Mouse (Mus musculus) left cerebral cortex, adult 11 months (tissue): ENCODE measurements at regions not wholly inside any gene's neighbourhood (a gene's known extent, or its start where the extent isn't known, plus 50 kb on each side); places are given as distances from the start of the nearest gene placed in this dataset.
A peak's percentile ranks its signal among the peaks of the same experiment; 100 is the strongest.

Experiments used
- DNase-seq: peaks from one replicate; pipeline ENCODE4 v3.0.0; 2022; ENCODE audit warnings: low spot score

GRCm38 (mm10) chr15:51565543-51565942, 2319.2 kb upstream of the Gm7489 start:
- DNase-seq, result no peak

GRCm38 (mm10) chr15:51570631-51571030, 2314.1 kb upstream of the Gm7489 start:
- no peak for DNase-seq

GRCm38 (mm10) chr15:51574538-51575105, 2310.1 kb upstream of the Gm7489 start:
- no peak for DNase-seq

- DNase-seq, result no peak
Observed at GRCm38 (mm10) chr15:51583636-51584035, 2301.1 kb upstream of the Gm7489 start.

GRCm38 (mm10) chr15:51586146-51586545, 2298.6 kb upstream of the Gm7489 start:
- DNase-seq, result no peak

GRCm38 (mm10) chr15:51591406-51592068, 2293.2 kb upstream of the Gm7489 start:
- DNase-seq, result no peak

- no peak for DNase-seq
Observed at GRCm38 (mm10) chr15:51592069-51592435, 2292.7 kb upstream of the Gm7489 start.

- DNase-seq, result no peak
Observed at GRCm38 (mm10) chr15:51592511-51593498, 2291.9 kb upstream of the Gm7489 start.

- no peak for DNase-seq
Observed at GRCm38 (mm10) chr15:51594060-51594459, 2290.6 kb upstream of the Gm7489 start.

GRCm38 (mm10) chr15:51595655-51596054, 2289.1 kb upstream of the Gm7489 start:
- peak; percentile 24 for DNase-seq

- DNase-seq, result no peak
Observed at GRCm38 (mm10) chr15:51597841-51598240, 2286.9 kb upstream of the Gm7489 start.

GRCm38 (mm10) chr15:51601128-51601855, 2283.4 kb upstream of the Gm7489 start:
- no peak for DNase-seq

GRCm38 (mm10) chr15:51621455-51621854, 2263.3 kb upstream of the Gm7489 start:
- DNase-seq, result no peak

- no peak for DNase-seq
Observed at GRCm38 (mm10) chr15:51627463-51627862, 2257.2 kb upstream of the Gm7489 start.

GRCm38 (mm10) chr15:51628518-51628917, 2256.2 kb upstream of the Gm7489 start:
- no peak for DNase-seq

GRCm38 (mm10) chr15:51631881-51632280, 2252.8 kb upstream of the Gm7489 start:
- DNase-seq, result no peak

- DNase-seq, result no peak
Observed at GRCm38 (mm10) chr15:51633068-51633467, 2251.6 kb upstream of the Gm7489 start.

GRCm38 (mm10) chr15:51634726-51635125, 2250.0 kb upstream of the Gm7489 start:
- DNase-seq, result no peak

- DNase-seq, result no peak
Observed at GRCm38 (mm10) chr15:51635129-51635920, 2249.4 kb upstream of the Gm7489 start.

GRCm38 (mm10) chr15:51637570-51637969, 2247.1 kb upstream of the Gm7489 start:
- DNase-seq, result no peak

- no peak for DNase-seq
Observed at GRCm38 (mm10) chr15:51643772-51644311, 2240.9 kb upstream of the Gm7489 start.
